Mouse (Mus musculus) heart, postnatal 0 days (tissue): ENCODE results near the gene Cldn7.

ENCODE experiments used
- CTCF ChIP-seq: IDR thresholded peaks from 2 replicates; pipeline ENCODE4 v1.5.1; 2016; ENCODE audit warnings: antibody characterized with exemption, control low read depth, low read depth
- EP300 ChIP-seq: IDR thresholded peaks from 2 replicates; pipeline ENCODE4 v1.6.1; 2016; ENCODE audit warnings: antibody characterized with exemption, low read depth

DNA sequence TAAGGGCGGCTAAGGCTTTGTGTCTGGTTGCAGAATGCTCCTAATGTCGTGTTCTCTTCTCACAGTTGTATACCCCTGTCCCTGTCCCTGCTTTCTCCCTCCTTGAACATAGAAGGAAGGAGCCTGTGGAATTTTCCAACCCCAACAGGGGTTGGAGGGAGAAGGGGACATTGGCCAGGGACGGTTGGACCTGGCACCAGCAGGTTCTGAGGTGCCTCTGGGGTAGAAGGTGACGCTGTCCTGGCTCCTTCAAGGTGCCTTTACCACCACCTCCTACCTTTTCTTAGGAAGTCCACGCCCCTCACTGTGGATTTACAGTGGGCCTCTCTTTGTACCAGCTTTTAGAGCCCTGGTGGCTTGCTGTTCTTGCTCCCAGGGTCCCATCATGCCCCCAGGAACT, 26.7 kb upstream of the Cldn7 start:
- no peak for TF ChIP-seq CTCF
- TF ChIP-seq EP300: no peak
